Mouse (Mus musculus): ENCODE measurements around the gene Prg4. TPM values are rescaled to one million over a fixed set of nuclear protein-coding genes. Genes with fewer than 3 reads are reported as not detected.
A peak's percentile ranks its signal among the peaks of the same experiment; 100 is the strongest.

Gene Prg4
- total RNA-seq (2022): 1 to 10 TPM; 3.8 to 5.6 (median 4.3) TPM

DNA sequence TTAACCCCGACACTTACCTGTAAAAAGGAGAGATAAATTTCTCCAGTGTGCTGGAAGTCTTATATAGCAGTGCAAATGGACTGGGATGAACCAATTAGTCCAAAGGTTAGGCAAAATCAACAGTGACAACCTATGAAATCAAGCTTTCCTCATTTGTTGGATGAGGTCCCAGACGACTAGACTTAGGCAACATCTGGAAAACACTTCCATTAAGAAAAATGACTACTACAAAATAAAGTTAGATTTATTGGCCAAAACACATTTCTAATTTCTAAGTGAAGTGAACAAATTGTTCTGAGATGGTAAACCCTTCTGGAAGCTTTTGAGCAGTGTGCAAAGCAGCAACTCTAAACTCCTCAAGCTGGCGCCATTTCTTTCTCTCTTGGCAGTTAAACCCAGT is at the start of gene Prg4:
Prg4 (minus strand) TSS at position 34 of the 400 bp plus-strand sequence.
- no peak for DNase-seq (ENCODE audit: low spot score in 2 of 2)

- no peak for DNase-seq (ENCODE audit: low spot score in 2 of 2)
Measured at GRCm38 (mm10) chr1:150513041-150513440, 47.1 kb upstream of the Prg4 start.

GRCm38 (mm10) chr1:150505794-150506193 is 39.8 kb upstream of the Prg4 start:
- DNase-seq (ENCODE audit: low spot score in 2 of 2): no peak

GRCm38 (mm10) chr1:150503321-150503720 is 37.4 kb upstream of the Prg4 start:
- no peak for DNase-seq (ENCODE audit: low spot score in 2 of 2)

DNA sequence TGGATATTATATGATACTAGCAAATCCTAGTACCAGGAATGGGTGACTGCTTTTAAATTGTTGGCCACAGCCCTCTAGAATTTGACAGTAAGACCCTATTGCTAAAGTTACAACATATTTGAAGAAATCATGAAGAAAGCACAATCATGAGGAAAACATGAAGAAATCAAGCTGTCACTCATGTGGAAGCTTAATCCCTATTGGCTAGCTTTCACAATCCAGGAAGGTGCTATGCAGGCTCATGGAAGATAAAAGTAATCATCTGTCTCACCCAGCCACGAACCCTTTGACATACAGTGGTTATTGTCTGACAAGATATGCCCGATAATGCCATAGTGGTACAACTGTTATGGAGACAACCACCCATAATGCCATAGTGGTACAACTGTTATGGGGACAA is 32.2 kb upstream of the Prg4 start:
- no peak for DNase-seq (ENCODE audit: low spot score in 2 of 2)

DNA sequence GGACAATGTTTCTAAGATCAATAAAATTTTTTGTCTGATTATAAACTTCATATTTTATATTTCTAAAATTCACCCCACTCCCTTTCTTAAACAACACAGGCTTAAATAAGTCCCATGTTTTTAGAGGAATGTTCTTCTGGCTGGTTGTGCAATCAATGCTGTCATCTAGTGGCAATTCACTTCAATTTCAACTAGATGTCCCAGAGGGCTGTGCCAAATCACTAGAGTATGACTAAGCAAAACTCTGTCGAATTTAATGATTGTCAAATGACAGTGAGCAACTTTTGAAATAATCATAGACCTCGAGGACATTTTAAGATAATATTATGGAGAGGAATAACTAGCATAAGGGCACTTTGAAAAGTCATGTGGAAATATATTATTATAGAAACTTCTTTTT is 31.7 kb upstream of the Prg4 start:
- DNase-seq (ENCODE audit: low spot score in 2 of 2): no peak

DNA sequence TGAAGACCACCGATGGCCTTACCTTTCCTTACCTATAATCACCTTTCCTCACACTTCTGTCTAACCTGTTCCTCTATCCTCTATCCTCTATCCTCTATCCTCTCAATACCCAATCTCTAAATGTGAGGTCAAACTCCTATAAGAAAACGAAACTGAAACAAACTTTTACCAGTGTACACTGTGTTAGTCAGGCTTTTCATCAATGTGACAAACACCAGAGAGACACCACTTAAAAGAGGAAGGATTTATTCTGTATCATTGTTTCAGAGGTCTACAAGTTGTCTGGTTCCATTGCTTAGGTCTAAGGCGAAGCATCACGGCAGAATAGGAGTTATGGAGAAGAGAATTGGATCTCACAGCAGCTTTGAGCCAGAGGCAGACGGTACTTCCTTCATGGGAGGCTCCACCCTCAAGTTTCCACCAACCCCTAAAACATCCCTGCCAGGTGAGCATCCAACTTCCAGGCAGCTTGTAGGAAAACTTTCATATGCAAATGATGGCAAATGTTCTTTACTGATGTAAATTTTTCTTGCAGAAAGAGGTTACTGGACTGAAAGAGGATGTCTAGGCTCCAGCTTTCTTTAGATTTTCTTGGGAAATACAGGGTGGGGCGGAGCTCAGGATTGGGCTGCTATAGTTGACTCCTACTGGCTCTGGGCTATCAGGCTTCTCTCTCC is 30.8 kb upstream of the Prg4 start:
- DNase-seq (ENCODE audit: low spot score in 2 of 2): no peak

DNA sequence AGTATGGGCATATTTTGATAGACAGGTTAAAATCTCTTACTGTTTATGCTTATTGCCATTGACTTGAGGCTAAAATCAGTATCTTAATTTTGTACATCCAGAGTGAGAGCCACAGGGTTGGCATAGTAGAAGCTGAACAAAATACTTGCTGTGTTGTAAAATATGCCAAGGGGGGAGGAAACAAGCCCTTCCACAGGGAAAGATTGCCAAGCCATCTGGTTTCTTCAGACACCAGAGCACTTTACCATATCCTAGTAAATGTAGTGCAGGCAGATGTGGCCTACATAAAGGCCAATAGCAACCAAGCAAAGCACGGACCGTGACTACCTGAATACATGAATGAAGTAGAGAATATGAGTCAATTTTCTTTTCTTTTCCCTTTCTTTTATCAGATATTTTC is 23.2 kb upstream of the Prg4 start:
- no peak for DNase-seq (ENCODE audit: low spot score in 2 of 2)

- peak in 1 of 2 experiments; percentile 9 for DNase-seq (ENCODE audit: low spot score in 2 of 2)
Measured at GRCm38 (mm10) chr1:150480674-150481073, 14.7 kb upstream of the Prg4 start.

GRCm38 (mm10) chr1:150472525-150472924 is 6.6 kb upstream of the Prg4 start:
- no peak for DNase-seq (ENCODE audit: low spot score in 2 of 2)

- DNase-seq (ENCODE audit: low spot score in 2 of 2): no peak
Measured at GRCm38 (mm10) chr1:150469992-150470391, 4.0 kb upstream of the Prg4 start.

DNA sequence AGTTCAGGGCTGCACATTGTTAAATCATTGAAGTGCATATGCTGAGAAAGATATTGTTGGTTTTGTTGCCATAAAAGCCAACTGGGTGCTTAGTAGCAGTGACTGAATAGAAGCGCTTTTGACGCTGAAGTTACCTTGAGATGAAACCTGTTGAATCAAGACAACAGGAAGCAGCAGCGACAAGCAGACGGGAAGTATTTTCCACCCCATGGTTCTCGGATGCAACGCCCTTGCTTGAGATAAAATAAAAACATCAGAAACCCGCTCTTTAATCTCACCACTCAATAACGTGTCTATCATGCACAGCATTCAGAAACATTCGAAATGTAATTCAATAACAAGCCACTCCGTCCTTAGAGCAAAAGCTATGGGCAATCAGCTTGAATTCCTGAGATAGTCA is 601 bp downstream of the Prg4 start:
- no peak for DNase-seq (ENCODE audit: low spot score in 2 of 2)

GRCm38 (mm10) chr1:150463691-150464090 is 2.3 kb downstream of the Prg4 start:
- no peak for DNase-seq (ENCODE audit: low spot score in 2 of 2)

GRCm38 (mm10) chr1:150463068-150463467 is 2.9 kb downstream of the Prg4 start:
- DNase-seq (ENCODE audit: low spot score in 2 of 2): no peak

DNA sequence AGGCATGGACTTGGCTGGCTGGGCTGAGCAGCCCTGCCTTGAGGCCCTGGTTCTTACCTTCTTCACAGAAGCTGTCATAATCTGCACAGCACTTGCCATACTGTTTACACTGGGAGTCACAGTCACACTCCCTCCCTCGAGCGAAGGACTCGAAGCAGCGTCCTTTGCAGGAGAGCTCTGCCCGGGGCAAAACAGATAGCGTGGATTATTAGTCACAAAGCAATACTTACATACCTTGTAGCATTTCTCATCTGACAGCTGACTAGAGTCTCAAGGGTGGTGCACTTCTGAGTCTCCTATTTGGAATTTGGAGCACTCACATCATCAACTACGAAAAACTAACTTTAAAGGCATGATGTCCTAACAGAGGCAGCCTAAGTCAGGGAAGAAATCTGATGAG is 5.4 kb downstream of the Prg4 start:
- no peak for DNase-seq (ENCODE audit: low spot score in 2 of 2)

DNA sequence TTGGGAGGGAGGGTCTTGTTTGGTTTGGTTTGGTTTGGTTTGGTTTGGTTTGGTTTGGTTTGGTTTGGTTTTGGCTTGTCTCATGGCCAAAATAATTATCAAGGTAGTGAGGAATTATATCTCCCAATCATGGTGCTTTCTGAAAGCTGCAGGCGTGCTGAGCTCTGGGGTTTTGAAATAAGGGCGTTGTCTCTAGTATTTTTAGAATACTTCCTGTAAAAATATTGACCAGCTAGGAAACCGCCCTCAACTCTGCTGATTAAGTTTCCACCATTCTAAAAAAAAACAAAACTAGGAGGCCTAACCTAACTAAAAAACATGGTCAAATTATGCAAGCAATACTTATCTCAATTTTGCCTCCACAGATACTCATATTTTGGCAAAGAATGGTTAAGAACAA is 6.4 kb downstream of the Prg4 start:
- DNase-seq (ENCODE audit: low spot score in 2 of 2): no peak

- no peak for DNase-seq (ENCODE audit: low spot score in 2 of 2)
Measured at GRCm38 (mm10) chr1:150458977-150459376, 7.0 kb downstream of the Prg4 start.

- DNase-seq (ENCODE audit: low spot score in 2 of 2): no peak
Measured at GRCm38 (mm10) chr1:150441731-150442130, 24.2 kb downstream of the Prg4 start.

DNA sequence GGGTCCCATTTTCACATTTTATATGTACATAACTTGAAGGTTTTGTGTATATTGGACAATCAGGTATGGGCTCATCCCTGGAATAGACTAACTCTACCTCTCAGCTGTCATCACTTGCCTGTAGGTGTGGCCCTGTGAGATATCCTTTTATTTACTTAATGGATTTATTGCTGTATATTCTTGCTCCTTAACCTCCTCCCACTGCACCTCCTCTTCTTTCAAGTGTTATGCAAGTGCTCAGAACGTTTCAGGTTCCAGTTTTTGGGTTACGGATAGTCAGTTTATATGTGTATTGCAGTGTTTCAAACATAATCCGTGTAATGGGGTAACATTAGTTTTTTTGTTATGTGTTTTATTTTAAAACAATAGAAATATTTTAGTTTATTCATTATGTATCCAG is 27.3 kb downstream of the Prg4 start:
- DNase-seq (ENCODE audit: low spot score in 2 of 2): no peak

- no peak for DNase-seq (ENCODE audit: low spot score in 2 of 2)
Measured at GRCm38 (mm10) chr1:150426216-150426615, 39.7 kb downstream of the Prg4 start.

GRCm38 (mm10) chr1:150425665-150426064 is 40.3 kb downstream of the Prg4 start:
- DNase-seq (ENCODE audit: low spot score in 2 of 2): no peak

- no peak for DNase-seq (ENCODE audit: low spot score in 2 of 2)
Measured at GRCm38 (mm10) chr1:150418426-150418825, 47.5 kb downstream of the Prg4 start.

DNA sequence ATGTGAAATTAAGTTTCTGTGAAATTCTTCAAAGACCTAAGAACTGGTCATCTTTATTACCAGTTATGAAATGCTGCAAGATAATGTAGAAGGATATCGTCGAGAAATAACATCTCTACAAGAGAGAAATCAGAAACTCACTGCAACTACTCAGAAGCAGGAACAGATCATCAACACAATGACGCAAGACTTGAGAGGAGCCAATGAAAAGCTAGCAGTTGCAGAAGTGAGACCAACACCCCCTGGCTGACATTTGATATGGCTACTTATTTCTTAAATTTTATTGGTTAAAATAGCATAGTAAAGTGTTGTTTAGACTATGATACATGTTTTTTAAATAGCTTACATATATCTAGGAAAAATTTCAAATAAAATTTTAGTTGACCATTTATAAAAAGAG is 50.0 kb downstream of the Prg4 start:
- no peak for DNase-seq (ENCODE audit: low spot score in 2 of 2)

- DNase-seq (ENCODE audit: low spot score in 2 of 2): no peak
Measured at GRCm38 (mm10) chr1:150409996-150410395, 56.0 kb downstream of the Prg4 start.
